Mouse (Mus musculus): ENCODE data around the gene Slc39a11. TPM values are rescaled to one million over a fixed set of nuclear protein-coding genes. Genes with fewer than 3 reads are reported as not detected.

The Slc39a11 gene
- total RNA-seq, 2 experiments from 2014 or later = 6.3 to 7.5 TPM

GRCm38 (mm10) chr11:113230410-113231132 lies 419.3 kb downstream of the Slc39a11 start:
- ATAC-seq (replicated peaks; ENCODE audit: low FRiP score, poor library complexity, severe bottlenecking) = no peak

- ATAC-seq (replicated peaks; ENCODE audit: low FRiP score, poor library complexity, severe bottlenecking) = no peak
Measured at GRCm38 (mm10) chr11:113225748-113226147, 424.1 kb downstream of the Slc39a11 start.

DNA sequence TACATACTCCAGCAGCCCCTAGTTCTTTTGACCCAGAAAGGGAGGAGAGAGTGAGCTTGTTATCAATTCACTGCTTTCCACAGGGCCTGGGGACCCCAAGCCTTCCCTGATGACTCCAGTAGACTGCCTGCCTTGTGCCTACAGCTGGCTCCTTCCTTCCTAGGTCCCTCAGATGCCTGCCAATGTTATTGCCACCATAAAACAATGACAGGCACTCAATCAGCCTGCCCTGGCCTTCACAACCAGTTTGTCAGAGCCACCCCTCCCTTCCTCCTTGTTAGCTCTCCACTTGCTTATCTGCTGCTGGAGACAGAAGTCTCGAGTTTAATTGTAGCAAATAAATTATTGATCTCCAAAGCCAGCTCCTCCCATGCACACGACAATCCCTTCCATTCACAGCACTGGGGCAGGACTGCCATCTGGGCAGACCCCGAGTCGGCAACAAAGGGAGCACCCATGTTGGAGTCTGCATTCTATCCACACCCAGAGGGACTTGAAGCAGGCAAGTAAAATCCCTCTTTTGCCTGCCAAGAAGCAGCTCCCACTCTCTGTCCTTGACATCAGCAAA lies 426.0 kb downstream of the Slc39a11 start:
- ATAC-seq (replicated peaks; ENCODE audit: low FRiP score, poor library complexity, severe bottlenecking) = no peak

DNA sequence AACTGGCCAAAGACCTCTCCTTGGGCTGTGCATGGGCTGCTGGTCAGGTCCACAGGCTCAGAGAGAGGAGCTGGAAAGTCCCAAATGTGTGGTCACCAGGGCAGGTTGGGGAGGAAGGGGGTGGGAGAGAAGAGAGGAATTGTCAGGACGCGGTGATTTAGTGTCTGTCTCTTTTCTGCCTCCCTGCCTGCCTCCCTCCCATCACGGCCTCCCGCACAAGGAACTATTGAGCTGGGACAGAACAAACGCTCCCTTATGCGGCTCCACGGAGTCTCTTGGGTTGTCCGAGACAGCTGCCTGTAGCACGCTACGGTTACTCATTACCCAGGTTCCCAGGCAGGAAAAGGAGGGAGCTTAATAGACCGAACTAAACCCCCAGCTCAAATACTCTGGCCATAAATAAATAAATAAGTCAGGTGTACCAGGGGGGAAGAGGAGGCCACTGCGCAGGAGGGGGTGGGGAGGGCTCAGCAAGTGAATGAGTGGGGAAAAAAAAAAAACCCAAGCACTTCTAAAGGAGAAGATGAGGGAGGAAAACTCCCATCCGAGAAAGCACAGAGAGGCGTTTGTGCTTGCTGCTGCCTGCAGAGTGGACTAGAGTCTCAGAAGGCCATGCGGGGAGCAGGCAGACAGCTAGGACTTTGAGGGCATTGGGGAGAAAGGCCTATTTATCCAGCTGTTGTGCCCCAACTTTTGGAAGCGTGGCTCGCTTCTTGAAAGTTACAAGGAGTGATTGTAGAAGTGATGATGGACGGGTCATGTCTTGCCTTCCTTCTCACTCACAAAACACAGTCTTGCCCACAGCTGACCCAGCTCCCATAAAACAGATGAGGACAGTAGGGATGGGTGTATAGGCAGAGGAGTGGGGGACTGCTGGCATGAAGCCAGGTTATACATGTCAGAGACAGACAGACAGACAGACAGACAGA lies 428.3 kb downstream of the Slc39a11 start:
- no peak for ATAC-seq (replicated peaks; ENCODE audit: low FRiP score, poor library complexity, severe bottlenecking)

- no peak for ATAC-seq (replicated peaks; ENCODE audit: low FRiP score, poor library complexity, severe bottlenecking)
Measured at GRCm38 (mm10) chr11:113220649-113221048, 429.2 kb downstream of the Slc39a11 start.

DNA sequence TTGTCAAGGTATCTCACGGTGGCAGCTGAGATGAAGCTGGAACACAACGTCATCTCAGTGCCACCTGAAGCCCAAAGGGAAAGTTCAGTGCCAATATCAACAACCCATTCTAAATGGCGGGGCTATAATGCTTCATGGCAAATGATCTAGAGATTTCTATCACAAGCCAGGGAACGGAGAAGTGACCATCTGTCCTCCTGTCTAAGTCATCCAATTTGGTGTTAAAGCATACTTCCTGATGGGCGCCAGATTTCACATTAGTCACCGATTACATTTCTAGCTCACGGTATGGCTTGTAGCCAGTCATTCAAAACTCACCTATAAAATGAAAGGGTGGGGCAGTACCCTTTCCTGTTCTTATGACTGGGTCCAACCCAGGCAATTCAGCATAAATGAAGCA lies 435.1 kb downstream of the Slc39a11 start:
- no peak for ATAC-seq (replicated peaks; ENCODE audit: low FRiP score, poor library complexity, severe bottlenecking)

GRCm38 (mm10) chr11:113212390-113213025 lies 437.4 kb downstream of the Slc39a11 start:
- ATAC-seq (replicated peaks; ENCODE audit: low FRiP score, poor library complexity, severe bottlenecking) = no peak

DNA sequence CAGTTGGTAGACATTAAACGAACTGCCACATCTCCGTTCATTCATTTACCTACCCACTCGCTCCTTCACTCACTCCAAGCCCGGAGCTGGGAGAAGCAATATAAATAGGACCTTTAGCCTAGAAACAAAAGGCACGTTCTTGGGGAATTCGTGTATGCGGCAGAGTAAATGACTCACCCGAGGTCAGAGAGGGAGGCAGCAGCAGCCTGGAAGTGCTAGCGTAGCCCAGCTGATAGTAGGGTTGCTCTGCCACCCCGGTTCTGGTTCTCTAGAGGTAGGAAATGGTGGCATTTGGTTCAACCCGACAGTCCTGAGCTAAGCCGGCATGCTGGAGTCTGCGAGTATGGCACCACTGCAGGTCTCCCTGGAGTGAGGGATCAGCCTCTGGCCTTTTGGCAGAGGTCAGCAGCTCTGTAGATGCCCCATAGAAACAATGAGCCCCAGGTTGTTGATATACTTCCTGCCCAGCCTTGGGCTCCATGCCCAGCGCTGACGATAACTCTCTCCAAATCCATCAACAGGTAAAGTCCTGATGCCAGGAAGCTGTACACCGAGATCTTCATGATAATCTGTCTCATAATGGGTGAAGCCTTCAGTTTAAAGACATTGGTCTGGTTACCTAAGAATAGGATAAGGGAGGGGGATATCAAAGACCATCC lies 440.5 kb downstream of the Slc39a11 start:
- no peak for ATAC-seq (replicated peaks; ENCODE audit: low FRiP score, poor library complexity, severe bottlenecking)

DNA sequence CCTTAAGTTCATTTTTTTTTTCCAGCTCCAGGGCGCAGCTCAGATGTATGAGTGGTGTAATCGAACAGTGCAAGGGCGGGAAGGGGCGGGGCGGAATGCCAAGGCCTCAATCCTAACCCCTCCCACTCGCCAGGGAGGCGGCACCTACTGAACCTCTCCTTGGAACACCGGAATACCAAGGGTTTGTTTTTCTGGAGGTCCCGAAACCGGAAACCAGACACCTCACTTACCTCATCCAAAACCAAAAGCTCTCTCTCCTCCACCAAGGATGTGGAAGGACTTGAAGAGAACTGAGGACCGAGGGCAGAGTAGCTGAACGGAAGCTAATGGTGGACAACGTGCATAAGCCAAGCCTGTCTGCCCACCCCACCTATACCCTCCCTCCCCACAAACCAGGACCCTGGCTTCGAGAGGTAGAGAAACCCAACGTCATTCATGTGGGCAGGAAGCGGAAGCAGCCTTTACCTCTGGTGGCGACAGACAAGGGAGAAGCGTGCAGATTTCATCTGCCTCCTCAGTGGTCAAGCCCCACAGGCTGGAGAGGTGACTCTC lies 441.3 kb downstream of the Slc39a11 start:
- ATAC-seq (replicated peaks; ENCODE audit: low FRiP score, poor library complexity, severe bottlenecking) = no peak

DNA sequence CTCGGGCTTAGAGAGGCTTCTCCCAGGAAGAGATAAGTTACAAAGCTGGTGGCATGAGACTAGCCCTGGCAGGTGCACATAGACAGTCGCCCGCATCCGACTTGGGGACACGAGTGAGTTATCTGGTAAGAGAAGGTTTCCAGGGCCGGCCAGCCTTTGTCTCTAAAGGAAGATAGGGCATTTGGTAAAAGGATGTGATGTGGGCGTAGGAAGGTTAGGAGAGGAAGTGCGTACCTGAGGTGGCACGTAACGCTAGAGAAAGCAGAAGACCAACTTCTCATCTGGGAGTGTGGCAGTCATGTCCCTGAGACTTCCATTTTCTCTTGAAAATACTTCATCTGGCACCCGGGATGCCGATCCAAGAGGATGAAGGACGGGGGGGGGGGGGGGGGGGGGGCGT lies 441.9 kb downstream of the Slc39a11 start:
- no peak for ATAC-seq (replicated peaks; ENCODE audit: low FRiP score, poor library complexity, severe bottlenecking)

- ATAC-seq (replicated peaks; ENCODE audit: low FRiP score, poor library complexity, severe bottlenecking) = no peak
Measured at GRCm38 (mm10) chr11:113206099-113206498, 443.8 kb downstream of the Slc39a11 start.

- no peak for ATAC-seq (replicated peaks; ENCODE audit: low FRiP score, poor library complexity, severe bottlenecking)
Measured at GRCm38 (mm10) chr11:113203008-113203407, 446.9 kb downstream of the Slc39a11 start.

DNA sequence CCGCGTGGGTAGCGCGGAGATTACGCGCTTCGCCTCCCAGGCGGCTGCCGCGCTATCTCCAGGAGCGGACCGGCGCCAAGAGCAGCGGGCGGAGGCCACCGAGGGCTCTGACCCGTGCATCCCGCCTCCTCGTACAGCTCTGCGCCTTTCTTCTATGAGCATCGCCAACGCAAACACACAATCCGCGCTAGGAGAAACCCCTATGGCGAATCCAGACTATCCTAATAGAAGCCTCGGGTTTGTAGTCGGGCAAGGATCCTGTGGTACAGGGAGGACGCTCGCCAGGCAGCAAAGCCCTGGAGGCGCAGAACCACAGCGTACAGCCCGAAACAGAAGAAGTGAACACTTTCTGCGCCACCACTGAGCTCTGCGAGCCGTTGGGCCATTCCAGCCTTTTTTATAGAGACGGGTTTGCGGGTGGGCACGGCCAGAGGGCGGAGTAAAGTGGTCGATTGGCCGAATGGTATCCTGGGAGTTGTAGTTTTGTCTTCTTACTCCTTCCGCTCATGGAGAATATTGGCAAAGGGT lies 448.3 kb downstream of the Slc39a11 start:
- no peak for ATAC-seq (replicated peaks; ENCODE audit: low FRiP score, poor library complexity, severe bottlenecking)

DNA sequence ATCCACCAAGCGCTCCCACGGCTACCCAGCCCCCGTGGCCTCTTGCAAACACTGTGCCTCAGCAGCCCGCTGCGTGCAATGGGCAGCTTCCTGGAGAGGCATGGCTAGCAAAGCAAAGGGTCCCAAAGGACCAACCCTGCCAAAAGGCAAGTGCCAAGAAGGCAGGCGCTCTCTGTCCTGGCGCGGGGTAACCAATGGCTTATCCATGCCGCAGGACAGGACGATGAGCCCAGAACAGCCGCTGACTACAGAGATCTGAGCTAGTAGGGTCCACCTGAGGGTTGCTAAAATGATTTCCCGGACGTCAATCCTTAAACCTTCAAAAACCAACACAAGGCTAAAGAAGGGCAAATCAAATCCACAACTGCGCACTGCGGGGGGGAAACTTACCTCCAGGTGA lies 449.0 kb downstream of the Slc39a11 start:
- no peak for ATAC-seq (replicated peaks; ENCODE audit: low FRiP score, poor library complexity, severe bottlenecking)

DNA sequence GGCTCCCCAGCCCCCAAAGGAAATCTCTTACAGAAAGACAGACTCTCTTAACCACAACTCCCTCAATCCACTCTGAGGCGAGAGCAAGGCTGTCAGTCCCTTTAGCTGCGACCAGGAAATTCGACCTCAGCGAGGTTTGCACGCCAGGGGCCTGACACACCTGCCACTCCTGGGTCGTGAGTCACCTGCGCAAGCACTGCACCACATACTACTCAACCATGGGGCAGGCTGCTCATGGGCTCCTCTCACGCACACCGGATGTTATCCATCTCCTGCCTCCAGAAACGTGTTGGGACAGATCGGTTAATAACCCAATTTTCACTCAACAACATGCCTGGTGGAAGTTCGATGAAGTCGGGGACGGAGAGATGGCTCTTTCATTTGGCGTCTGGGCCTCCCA lies 451.3 kb downstream of the Slc39a11 start:
- no peak for ATAC-seq (replicated peaks; ENCODE audit: low FRiP score, poor library complexity, severe bottlenecking)

DNA sequence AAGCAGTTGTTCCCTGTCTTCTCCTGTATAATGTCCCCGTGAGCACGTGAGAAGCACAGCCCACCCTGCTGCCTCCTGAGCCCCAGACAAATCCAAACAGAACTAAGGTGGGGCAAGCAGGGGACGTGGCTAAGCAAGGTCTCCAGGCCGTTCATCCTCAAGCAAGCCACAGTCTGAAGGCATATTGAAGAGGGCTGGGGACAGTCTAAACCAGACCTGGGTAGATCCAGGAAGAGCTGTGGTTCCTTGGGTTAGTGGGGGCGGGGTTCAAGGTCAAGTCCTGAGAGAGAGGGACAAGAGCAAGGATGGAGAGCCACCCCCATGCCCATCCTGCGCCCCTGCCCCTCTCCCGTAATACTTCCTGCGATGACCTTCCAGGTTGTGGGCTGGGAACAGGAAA lies 452.3 kb downstream of the Slc39a11 start:
- ATAC-seq (replicated peaks; ENCODE audit: low FRiP score, poor library complexity, severe bottlenecking) = no peak

GRCm38 (mm10) chr11:113196234-113197007 lies 453.5 kb downstream of the Slc39a11 start:
- no peak for ATAC-seq (replicated peaks; ENCODE audit: low FRiP score, poor library complexity, severe bottlenecking)
